Mouse (Mus musculus) mesoderm, embryonic 11.5 days (tissue): ENCODE data around the gene CN725425.
A peak's percentile ranks its signal among the peaks of the same experiment; 100 is the strongest.

ENCODE experiments used
- DNase-seq: peaks from one replicate; pipeline ENCODE4 v3.0.0-alpha.2; 2012; ENCODE audit warnings: low read depth, low spot score

Gene CN725425

GRCm38 (mm10) chr15:91206518-91206917, 7.2 kb downstream of the CN725425 start:
- no peak for DNase-seq

GRCm38 (mm10) chr15:91237294-91237693, 38.0 kb downstream of the CN725425 start:
- DNase-seq: no peak

- no peak for DNase-seq
These were observed 41.5 kb downstream of the CN725425 start for GRCm38 (mm10) chr15:91240683-91241335.

GRCm38 (mm10) chr15:91250815-91251214, 51.5 kb downstream of the CN725425 start:
- DNase-seq: no peak

GRCm38 (mm10) chr15:91251544-91252408, 52.5 kb downstream of the CN725425 start:
- DNase-seq: no peak

GRCm38 (mm10) chr15:91252956-91253355, 53.7 kb downstream of the CN725425 start:
- no peak for DNase-seq

- no peak for DNase-seq
These were observed 56.0 kb downstream of the CN725425 start for GRCm38 (mm10) chr15:91255308-91255707.

- no peak for DNase-seq
These were observed 57.8 kb downstream of the CN725425 start for GRCm38 (mm10) chr15:91257140-91257539.

- no peak for DNase-seq
These were observed 61.3 kb downstream of the CN725425 start for GRCm38 (mm10) chr15:91260578-91260977.

- DNase-seq: no peak
These were observed 64.6 kb downstream of the CN725425 start for GRCm38 (mm10) chr15:91263926-91264325.

GRCm38 (mm10) chr15:91268532-91268931, 69.2 kb downstream of the CN725425 start:
- no peak for DNase-seq

GRCm38 (mm10) chr15:91275961-91276360, 76.7 kb downstream of the CN725425 start:
- no peak for DNase-seq

GRCm38 (mm10) chr15:91279571-91279970, 80.3 kb downstream of the CN725425 start:
- no peak for DNase-seq

- DNase-seq: no peak
These were observed 82.2 kb downstream of the CN725425 start for GRCm38 (mm10) chr15:91281521-91281920.

GRCm38 (mm10) chr15:91282822-91283221, 83.5 kb downstream of the CN725425 start:
- DNase-seq: no peak

- no peak for DNase-seq
These were observed 84.1 kb downstream of the CN725425 start for GRCm38 (mm10) chr15:91283418-91283817.

- DNase-seq: no peak
These were observed 100.1 kb downstream of the CN725425 start for GRCm38 (mm10) chr15:91299319-91299835.

GRCm38 (mm10) chr15:91301366-91301765, 102.1 kb downstream of the CN725425 start:
- peak; percentile 86 for DNase-seq

GRCm38 (mm10) chr15:91304296-91304852, 105.1 kb downstream of the CN725425 start:
- peak; percentile 60 for DNase-seq
